ENCODE assay signal across 34 mouse cellular contexts in genomic region chr17:15091739-15092138, GRCm38 (mm10). TPM values are rescaled to one million over a fixed set of nuclear protein-coding genes. Genes with fewer than 3 reads are reported as not detected.
"Had no signal": no experiment of that assay in that cellular context is flagged by ENCODE, and none has a peak within 500 bp of the region (broad histone marks: within the 10 kb centered on the region; RNA-seq: fewer than 3 reads in every experiment).

No protein-coding gene starts in this region.

- H3K4me2 ChIP-seq: heart, embryonic 12.5 days; hindbrain, embryonic 12.5 days; hindbrain, embryonic 14.5 days; kidney, embryonic 15.5 days; limb, embryonic 12.5 days; liver, embryonic 11.5 days; liver, embryonic 13.5 days; liver, embryonic 15.5 days had no signal

- H3K27ac ChIP-seq: gastrocnemius, adult 2 months; heart, embryonic 10.5 days; hindbrain, embryonic 10.5 days; hindbrain, embryonic 12.5 days; hindbrain, embryonic 14.5 days; hindbrain, postnatal 0 days; kidney, embryonic 15.5 days; kidney, postnatal 0 days; limb, embryonic 10.5 days; limb, embryonic 12.5 days; liver, embryonic 13.5 days; liver, embryonic 15.5 days had no signal

- H3K36me3 ChIP-seq: heart, embryonic 10.5 days; heart, embryonic 12.5 days; hindbrain, embryonic 10.5 days; hindbrain, embryonic 12.5 days; kidney, embryonic 15.5 days; limb, embryonic 10.5 days; limb, embryonic 12.5 days; liver, embryonic 13.5 days; liver, embryonic 15.5 days had no signal

- ATAC-seq: hindbrain, postnatal 0 days had no signal

- H3K9me3 ChIP-seq: heart, embryonic 10.5 days; heart, embryonic 12.5 days; hindbrain, embryonic 10.5 days; hindbrain, embryonic 12.5 days; kidney, embryonic 15.5 days; limb, embryonic 10.5 days; limb, embryonic 12.5 days; liver, embryonic 13.5 days; liver, embryonic 15.5 days had no signal

- H3K27me3 ChIP-seq: hindbrain, embryonic 12.5 days; kidney, embryonic 15.5 days; limb, embryonic 12.5 days had no signal

- H3K9ac ChIP-seq: heart, embryonic 12.5 days; hindbrain, embryonic 12.5 days; hindbrain, embryonic 14.5 days; kidney, embryonic 15.5 days; limb, embryonic 12.5 days; liver, embryonic 13.5 days; liver, embryonic 15.5 days had no signal

- H3K4me3 ChIP-seq: gastrocnemius, adult 2 months; heart, embryonic 10.5 days; heart, embryonic 12.5 days; hindbrain, embryonic 10.5 days; hindbrain, embryonic 12.5 days; kidney, embryonic 15.5 days; limb, embryonic 10.5 days; limb, embryonic 12.5 days; liver, embryonic 13.5 days; liver, embryonic 15.5 days had no signal

- DNase-seq: gastrocnemius, adult 2 months; gastrocnemius, postnatal 10 days; gastrocnemius, postnatal 25 days; heart, adult 18-20 months; heart, postnatal 10 days; heart, postnatal 4 days; kidney, adult 11 months; kidney, adult 2 months; kidney, adult 9 months; kidney, postnatal 14 days; kidney, postnatal 36 days; layer of hippocampus, adult 9-11 months; layer of hippocampus, postnatal 36 days; liver; liver, embryonic 13.5 days had no signal

RNA-seq across cellular contexts. Expression of gene Tcte3, which starts 50.5 kb away (rescaled TPM):
- total RNA-seq: gastrocnemius, adult 2 months; gastrocnemius, postnatal 25 days; granulocyte monocyte progenitor cell, adult 5-6 weeks; heart, adult 8-10 months; heart, postnatal 25 days; hindbrain, postnatal 0 days; left cerebral cortex, postnatal 10 days had no signal
- polyA plus RNA-seq: heart, embryonic 16.5 days; hindbrain, embryonic 12.5 days; hindbrain, embryonic 14.5 days; kidney, adult 2 months; kidney, embryonic 15.5 days; kidney, postnatal 0 days; large intestine, adult 2 months; limb, embryonic 10.5 days; limb, embryonic 14.5 days had no signal
